Mouse (Mus musculus) frontal cortex, adult 2 months (tissue): ENCODE results near the gene Farsb. TPM values are rescaled to one million over a fixed set of nuclear protein-coding genes. Genes with fewer than 3 reads are reported as not detected.

ENCODE experiments used
- DNase-seq, 2 experiments: peaks; one replicate each; pipeline ENCODE4 v3.0.0; 2022; ENCODE audit warnings: low spot score in 1 of 2; ENCODE audit errors: extremely low spot score in 1 of 2
- polyA plus RNA-seq: library from polyadenylated mRNA; depleted of rRNA; stranded (reverse); fragments of >200 nt; gene quantifications from 2 replicates; pipeline ENCODE4 v1.2.3, GENCODE M21; 2012

Gene Farsb
- polyA plus RNA-seq, 1 experiment, result 52.2 TPM

- DNase-seq, result no peak
Observed at GRCm38 (mm10) chr1:78422576-78422975, 66.1 kb downstream of the Farsb start.

GRCm38 (mm10) chr1:78421749-78422148, 66.9 kb downstream of the Farsb start:
- DNase-seq, result no peak

GRCm38 (mm10) chr1:78420271-78420670, 68.4 kb downstream of the Farsb start:
- DNase-seq, result no peak

- peak; percentile 32 to 88 for DNase-seq
Observed at GRCm38 (mm10) chr1:78419593-78419992, 69.1 kb downstream of the Farsb start.

GRCm38 (mm10) chr1:78417154-78417911, 71.4 kb downstream of the Farsb start:
- DNase-seq, result no peak

GRCm38 (mm10) chr1:78414421-78414820, 74.3 kb downstream of the Farsb start:
- DNase-seq, result no peak

GRCm38 (mm10) chr1:78412668-78413067, 76.0 kb downstream of the Farsb start:
- no peak for DNase-seq

GRCm38 (mm10) chr1:78409396-78409795, 79.3 kb downstream of the Farsb start:
- no peak for DNase-seq

GRCm38 (mm10) chr1:78401413-78401812, 87.3 kb downstream of the Farsb start:
- no peak for DNase-seq

GRCm38 (mm10) chr1:78399755-78400154, 88.9 kb downstream of the Farsb start:
- DNase-seq, result no peak

- no peak for DNase-seq
Observed at GRCm38 (mm10) chr1:78396320-78396913, 92.3 kb downstream of the Farsb start.

- no peak for DNase-seq
Observed at GRCm38 (mm10) chr1:78395737-78396136, 93.0 kb downstream of the Farsb start.

GRCm38 (mm10) chr1:78395191-78395735, 93.4 kb downstream of the Farsb start:
- no peak for DNase-seq

- DNase-seq, result no peak
Observed at GRCm38 (mm10) chr1:78388848-78389247, 99.8 kb downstream of the Farsb start.

- DNase-seq, result no peak
Observed at GRCm38 (mm10) chr1:78387854-78388253, 100.8 kb downstream of the Farsb start.

GRCm38 (mm10) chr1:78380950-78381349, 107.7 kb downstream of the Farsb start:
- DNase-seq, result no peak

GRCm38 (mm10) chr1:78375058-78375457, 113.6 kb downstream of the Farsb start:
- DNase-seq, result no peak

- no peak for DNase-seq
Observed at GRCm38 (mm10) chr1:78373836-78374235, 114.9 kb downstream of the Farsb start.

GRCm38 (mm10) chr1:78372316-78372715, 116.4 kb downstream of the Farsb start:
- no peak for DNase-seq

GRCm38 (mm10) chr1:78371569-78372236, 117.0 kb downstream of the Farsb start:
- DNase-seq, result peak; percentile 37 to 71

GRCm38 (mm10) chr1:78370121-78370520, 118.6 kb downstream of the Farsb start:
- no peak for DNase-seq
